Mouse (Mus musculus) liver, postnatal 0 days (tissue): ENCODE data around the gene Sgms1.

Experiments used
- CTCF ChIP-seq: sonication (generic); IDR thresholded peaks from 2 replicates; pipeline ENCODE4 v1.5.1; 2016; ENCODE audit warnings: antibody characterized with exemption, low read depth
- EP300 ChIP-seq: IDR thresholded peaks from 2 replicates; pipeline ENCODE4 v1.6.1; 2016; ENCODE audit warnings: antibody characterized with exemption, low read depth, mild to moderate bottlenecking

- no peak for TF ChIP-seq CTCF
- TF ChIP-seq EP300, result no peak
Measured at GRCm38 (mm10) chr19:32288895-32289294, 100.6 kb downstream of the Sgms1 start.
